Mouse (Mus musculus) v-Abl transformed pro-B cells (cell line): ENCODE results near the gene Hes5.

Experiments
- in situ Hi-C, 2 experiments: fragments of 400-800 bp; cut with MboI; formaldehyde crosslinking; loops; one replicate each; pipeline ENCODE4 v1.15.1; 2025; ENCODE audit not compliant: unreplicated experiment in 2 of 2

Gene Hes5

DNA sequence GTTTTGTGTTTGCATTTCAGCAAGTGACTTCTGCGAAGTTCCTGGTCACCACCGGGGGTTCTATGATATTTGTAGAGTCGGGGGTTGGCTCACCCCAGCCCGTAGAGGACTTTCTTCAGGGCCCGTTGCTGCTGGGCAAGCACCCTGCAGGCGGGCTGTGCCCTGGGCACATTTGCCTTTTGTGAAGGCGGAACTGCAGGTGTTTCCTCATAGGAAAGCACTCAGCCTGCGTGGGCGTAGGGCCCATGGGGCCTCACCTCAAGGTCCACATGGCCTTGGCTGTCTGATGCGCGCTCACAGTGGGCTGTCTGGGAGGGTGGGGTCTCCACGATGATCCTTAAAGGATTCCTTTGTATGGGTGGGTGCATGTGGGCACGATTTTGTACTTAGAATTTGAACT, 1.2 kb downstream of the Hes5 start:
- in situ Hi-C loops, result loop anchor here (10.0 to 25.0 kb wide), 3 partner anchors 275 to 600 kb away; partner anchors contain the start of genes Faap20 (in 2 of the 2) and Nadk (in 1 of the 2)

DNA sequence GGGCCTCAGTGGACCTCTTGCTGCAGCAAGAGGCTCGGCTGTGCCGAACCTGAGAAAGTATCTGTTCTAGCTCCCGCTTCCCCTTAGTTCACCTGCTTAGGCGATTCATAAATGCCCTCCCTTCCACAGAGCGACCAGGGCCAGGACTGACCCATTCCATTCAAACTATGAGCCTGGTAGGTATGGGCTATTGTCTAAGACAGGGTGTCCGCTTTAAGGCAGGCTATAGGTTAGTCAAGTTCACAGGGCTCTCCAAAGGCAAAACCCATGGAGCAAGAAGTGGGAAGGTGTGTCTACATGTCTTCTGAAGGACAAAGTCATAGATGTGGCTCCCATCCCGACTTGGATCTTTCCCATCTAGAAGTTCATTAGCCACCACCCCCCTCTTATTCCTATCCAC, 2.0 kb downstream of the Hes5 start:
- in situ Hi-C loops, result loop anchor here (10.0 to 25.0 kb wide), 3 partner anchors 275 to 600 kb away; partner anchors contain the start of genes Faap20 (in 2 of the 2) and Nadk (in 1 of the 2)

DNA sequence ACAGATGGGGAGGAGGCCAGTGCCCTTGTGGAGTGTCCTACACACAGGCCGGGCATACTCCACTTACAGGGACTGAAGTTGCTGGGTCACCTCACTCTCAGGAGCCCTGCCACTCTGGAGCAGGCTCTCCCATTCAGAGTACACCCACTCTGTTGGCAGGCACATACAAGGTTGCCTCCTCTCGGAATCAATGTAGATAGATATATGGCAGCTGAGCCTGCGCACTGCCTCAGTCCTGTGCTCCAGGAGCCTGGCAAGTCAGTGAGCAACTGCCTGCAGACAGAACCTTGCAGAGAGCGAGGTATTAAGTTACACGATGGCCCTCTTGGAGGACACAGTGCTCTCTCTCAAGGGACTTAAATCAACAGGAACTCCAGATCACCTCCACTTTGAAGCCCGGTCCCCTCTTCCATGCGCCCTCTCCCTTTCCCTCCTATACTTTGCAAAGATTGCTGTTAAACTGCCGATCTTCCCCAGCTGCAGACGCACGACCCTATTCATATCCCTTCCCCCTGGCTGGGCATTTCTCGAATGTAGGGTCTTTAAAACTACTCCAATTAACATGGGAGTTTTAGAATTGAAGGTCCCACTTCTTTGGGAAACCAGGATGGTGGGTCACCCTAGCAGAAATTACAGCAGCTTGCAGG, 2.6 kb downstream of the Hes5 start:
- in situ Hi-C loops, result loop anchor here (10.0 to 25.0 kb wide), 3 partner anchors 274 to 599 kb away; partner anchors contain the start of genes Faap20 (in 2 of the 2) and Nadk (in 1 of the 2)

DNA sequence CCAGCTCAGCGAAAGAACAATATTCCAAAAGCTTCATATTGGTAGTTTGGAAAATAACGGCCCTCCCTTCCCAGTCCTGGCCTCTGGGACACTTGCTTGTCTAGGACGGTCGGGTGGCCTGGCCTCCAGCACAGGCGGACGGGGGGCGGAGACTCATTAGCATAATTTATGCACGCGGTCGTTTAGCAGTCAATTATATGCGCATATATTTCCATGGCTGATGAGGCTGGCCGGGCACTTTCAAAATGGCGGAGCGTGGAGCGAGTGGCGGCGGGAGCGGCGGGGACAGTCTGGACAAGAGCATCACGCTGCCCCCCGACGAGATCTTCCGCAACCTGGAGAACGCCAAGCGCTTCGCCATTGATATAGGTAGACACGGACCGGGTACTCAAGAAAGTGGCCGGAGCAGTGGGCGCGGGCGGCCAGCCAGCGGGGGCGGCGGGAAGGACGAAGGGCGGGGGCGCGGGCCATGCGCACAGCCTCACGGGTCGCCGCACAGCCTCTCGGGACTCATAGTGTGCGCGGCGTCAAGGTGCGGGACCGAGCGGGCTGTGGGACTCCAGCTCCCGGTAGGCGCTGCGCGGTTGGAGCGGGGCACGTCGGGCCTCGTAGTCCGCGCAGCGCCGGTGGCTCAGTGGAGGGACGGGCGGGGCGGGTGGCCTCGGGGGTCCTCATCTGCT, 3.3 kb downstream of the Hes5 start, which contains the start of gene Pank4:
Pank4 (plus strand) TSS at position 223 of the 680 bp plus-strand sequence.
- in situ Hi-C loops, result loop anchor here (10.0 to 25.0 kb wide), 3 partner anchors 273 to 598 kb away; partner anchors contain the start of genes Faap20 (in 2 of the 2) and Nadk (in 1 of the 2)

DNA sequence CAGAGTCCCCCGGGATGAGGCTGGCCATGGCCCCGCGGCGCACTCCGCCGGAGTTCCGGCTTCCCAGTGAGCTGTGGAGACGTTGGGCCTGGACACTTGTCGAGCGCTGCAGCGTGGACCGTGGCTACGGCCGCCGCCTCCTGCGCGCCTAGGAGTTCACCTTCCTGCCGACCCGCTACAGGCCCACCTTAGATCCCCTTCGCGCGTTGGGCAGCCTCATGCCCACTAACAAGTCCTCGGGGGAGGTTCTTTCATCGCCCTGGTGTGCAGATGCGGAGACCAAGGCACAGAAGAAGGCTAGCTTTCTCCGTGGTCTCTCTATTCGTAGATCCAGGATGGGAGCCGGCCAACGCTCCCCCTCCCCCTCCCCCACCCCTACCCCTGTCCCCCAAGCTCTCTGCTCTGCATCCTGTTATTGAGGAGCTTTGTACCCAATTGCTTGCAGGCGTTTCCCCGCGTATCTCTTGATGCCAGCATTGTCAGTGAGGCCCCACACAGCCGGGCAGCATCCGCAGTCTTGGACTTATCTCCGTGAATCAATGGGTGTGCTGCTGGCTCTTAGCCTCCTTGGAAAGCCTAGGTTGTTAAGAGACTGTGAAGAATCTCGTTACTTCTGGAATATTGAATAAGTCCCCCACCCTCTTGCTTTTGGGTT, 4.0 kb downstream of the Hes5 start:
- in situ Hi-C loops, result loop anchor here (5.0 to 25.0 kb wide), 5 partner anchors 87 to 598 kb away; partner anchors contain the start of genes Faap20 (in 2 of the 2), Nadk (in 1 of the 2) and Pex10 (in 1 of the 2)

DNA sequence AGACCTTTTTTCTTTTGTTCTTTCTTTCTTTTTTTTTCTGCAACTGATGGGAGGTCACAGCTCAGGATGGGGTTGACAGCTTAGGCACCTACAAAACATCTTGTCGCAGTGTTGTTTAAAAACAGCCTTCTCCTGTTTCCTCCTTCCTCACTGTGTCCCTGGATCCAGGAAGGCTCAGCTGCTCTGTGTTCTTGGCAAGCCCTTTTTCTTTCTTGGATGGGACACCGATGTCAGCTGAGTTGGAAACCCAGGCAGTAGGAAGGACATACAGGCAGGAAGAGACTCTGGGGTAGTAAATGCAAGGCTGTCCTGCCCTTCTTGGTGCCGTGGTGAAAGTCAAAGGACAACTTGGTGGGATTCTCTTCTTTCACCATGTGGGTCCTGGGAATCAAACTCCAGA, 5.1 kb downstream of the Hes5 start:
- in situ Hi-C loops, result loop anchor here (5.0 to 25.0 kb wide), 5 partner anchors 89 to 596 kb away; partner anchors contain the start of genes Faap20 (in 2 of the 2), Nadk (in 1 of the 2) and Pex10 (in 1 of the 2)

DNA sequence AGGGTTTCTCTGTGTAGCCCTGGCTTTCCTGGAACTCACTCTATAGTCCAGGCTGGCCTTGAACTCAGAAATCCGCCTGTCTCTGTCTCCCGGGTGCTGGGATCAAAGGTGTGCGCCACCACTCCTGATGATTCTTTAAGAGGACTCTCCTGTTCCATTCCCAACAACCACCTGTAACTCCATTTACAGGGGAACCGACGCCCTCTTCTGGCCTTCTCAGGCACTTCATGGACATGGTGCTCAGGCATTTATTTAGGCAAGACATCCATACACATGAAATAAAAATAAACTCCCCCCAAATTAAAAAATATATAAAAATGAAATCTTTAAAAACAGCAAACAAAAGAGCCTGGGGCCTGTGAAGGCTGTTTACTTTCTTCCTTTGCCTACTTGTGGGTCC, 6.5 kb downstream of the Hes5 start:
- in situ Hi-C loops, result loop anchor here (5.0 to 25.0 kb wide), 5 partner anchors 90 to 595 kb away; partner anchors contain the start of genes Faap20 (in 2 of the 2), Nadk (in 1 of the 2) and Pex10 (in 1 of the 2)

DNA sequence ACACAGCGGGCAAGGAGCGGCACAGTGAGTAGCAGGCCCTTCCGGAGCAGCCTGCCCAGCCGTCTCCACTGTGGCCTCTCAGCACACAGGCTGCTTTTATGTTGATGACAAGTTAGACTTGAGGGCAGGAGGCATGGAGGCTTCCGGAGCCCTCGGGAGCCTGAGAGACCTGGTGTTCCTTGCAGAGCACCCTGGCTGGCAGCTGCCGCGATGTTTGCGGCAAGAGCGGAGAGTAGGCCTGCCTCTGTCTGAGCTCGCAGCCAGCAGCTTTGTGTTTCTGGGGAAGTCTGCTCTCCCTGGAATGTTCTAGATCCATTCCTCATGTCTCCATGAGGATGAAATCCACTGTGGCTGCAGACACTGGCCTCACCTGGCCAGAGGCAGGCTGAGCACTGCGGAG, 11.8 kb downstream of the Hes5 start:
- in situ Hi-C loops, result loop anchor here (25.0 kb wide), 2 partner anchors 265 to 590 kb away; partner anchors contain the start of genes Faap20 (in 1 of the 2) and Nadk (in 1 of the 2)

DNA sequence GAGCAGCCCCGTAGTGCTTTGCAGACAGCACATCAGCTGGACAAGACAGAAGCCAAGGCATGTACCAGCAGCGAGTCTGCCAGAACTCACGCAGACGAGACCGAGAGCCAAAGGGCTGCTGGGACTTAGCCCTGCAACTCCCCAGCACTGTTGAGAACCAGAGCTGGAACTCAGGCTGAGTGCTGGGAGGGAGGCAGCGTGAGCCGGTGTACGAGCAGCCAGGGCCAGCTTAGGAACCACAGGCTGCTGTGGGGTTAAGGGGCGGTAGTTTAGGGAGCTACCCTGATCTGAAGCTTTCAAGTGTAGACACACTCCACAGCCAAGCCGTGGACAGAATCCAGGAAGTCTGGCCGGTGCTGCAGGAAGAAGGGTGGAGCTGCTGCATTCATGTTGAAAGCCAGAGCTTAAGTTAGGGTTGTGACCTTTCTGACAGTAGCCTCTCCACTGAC, 13.5 kb downstream of the Hes5 start:
- in situ Hi-C loops, result loop anchor here (25.0 kb wide), 2 partner anchors 263 to 588 kb away; partner anchors contain the start of genes Faap20 (in 1 of the 2) and Nadk (in 1 of the 2)

DNA sequence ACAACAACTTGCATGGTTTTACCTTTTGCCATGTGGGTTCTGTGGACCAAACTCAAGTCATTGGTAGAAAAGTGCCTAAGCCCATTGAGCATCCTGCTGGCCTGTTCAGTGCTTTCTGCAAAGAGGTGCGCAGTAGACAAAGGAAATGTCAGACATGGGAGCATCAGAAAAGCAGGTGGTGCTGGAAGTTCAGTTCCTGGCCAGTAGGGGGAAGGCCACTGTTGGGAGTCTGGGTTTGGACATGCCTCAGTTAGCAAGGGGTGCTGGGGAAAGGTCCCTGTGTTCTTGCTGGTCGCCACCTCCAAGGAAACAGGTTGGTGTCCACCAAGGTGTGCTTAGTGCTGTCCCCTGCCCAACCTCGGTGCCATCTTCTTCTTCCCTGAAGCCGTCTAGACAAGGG, 19.4 kb downstream of the Hes5 start:
- in situ Hi-C loops, result no loop called here

DNA sequence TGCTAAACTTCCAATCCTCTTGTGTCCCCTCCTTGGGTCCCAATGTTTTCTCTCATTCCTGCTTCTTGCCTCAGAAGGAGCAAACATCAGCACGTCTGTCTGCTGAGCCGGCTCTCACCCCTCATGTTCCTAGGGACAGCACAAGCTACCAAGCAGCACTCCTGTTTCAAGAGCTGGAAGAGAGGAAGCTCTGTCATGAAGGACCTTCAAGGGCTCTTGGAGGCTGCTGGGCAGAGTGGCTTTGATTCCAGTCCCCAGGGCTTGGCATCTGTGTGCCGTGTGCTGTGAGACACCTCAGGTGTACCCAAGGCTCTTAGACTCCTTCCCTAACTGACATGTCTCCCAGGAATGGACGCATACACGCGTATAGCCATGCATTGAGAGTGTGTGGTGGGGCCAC, 20.4 kb downstream of the Hes5 start:
- in situ Hi-C loops, result no loop called here

DNA sequence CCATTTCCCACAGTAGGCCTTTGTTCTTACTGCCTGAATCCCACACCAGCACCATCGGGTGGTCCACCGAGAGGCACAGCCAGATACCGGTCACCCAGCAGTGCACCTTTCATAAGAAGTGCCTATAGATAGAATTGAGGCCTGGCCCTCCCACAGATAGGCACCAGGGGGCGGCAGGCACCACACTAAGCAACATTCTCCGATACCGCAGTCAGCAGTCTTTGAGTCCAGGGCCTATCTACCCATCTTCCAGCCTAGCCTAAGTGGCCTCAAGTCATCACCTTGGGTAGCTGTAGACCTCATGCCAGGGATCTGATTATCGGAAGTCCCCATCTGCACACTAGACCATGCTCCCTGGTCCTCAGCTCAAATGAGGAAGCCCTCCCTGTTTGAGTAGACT, 20.8 kb downstream of the Hes5 start:
- in situ Hi-C loops, result no loop called here

DNA sequence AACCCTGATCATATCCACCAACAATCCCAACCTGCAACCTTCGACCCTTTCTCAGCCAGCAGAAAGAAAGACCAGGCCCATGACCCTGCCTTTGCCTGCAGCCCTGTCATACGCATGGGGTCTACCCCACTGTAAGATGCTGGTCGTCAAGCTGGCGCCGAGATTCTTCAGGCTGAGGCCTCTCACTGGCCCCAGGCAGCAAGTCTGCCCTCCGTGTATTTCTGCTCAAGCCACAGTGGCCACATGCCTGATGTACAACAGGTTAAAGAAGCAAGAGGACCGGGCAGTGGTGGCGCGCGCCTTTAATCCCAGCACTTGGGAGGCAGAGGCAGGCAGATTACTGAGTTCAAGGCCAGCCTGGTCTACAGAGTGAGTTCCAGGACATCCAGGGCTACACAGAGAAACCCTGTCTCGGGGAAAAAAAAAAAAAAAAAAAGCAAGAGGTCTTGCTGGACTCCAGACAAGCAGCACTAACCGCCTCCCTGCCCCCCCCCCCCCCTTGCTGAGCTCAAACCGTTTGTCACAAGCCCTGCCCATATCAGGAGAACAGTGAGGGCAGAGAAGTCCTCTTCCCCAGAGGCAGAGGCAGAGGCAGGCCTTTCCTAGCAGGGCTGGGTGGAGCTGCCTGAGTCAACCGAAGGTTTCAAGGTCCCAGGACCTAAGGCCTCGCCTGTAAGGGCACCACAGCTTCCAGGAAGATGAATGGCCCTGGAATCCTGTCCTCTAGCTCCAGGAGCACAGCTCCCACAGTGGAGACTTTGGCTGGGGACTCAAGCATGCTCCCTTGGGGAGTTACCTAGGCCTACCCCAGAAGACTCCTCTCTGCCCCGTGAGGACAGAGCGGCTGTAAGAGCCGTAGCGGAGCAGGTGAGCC, 21.8 kb downstream of the Hes5 start:
- in situ Hi-C loops, result no loop called here

DNA sequence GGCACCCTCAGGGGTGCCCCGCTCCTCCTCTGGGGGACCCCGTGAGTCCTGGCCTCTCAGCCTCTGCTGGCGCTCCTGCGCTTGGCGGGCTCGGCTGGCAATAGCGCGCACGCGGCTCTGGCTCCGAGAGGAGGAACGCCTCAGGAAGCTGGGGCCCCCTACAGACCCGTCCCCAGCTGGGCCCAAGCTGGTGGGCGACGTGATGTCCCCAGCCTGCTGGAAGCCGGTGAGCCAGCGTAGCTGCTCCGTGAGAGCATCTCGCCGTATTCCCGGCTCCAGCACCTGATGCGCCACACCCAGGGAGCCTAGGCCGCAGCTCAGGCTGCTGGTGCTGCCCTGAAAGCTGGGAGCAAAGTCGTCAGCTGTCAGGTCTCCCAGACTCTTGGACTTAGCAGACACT, 23.0 kb downstream of the Hes5 start:
- in situ Hi-C loops, result no loop called here

DNA sequence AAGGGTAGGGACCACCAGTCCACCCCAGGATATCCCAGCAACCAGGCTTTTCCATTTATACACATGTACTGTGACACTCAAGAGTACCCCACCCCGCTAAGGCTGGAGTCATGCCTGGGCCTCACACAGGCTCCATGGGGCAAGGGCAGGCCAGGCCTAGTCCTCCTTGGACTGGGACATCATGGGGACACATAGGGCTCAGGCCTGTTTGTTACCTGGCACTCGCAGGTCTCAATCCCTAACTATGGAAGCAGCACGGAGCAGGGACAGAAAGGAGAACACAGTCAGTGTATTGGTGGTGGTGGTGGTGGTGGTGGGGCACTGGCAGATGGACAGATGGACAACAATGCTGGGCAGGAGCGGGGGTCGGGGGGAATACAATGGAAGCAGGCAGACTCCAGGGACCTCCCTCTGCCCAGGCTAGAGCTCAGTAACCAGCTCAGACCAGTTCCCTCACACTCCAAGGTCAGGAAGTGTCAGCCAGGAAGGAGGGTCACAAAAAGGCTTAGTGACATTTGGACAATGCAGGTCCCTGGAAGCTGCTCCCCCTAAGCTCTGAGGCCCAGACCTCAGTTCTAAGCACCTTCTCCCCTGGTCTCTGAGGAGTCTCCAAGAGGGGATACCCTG, 24.5 kb downstream of the Hes5 start:
- in situ Hi-C loops, result no loop called here

DNA sequence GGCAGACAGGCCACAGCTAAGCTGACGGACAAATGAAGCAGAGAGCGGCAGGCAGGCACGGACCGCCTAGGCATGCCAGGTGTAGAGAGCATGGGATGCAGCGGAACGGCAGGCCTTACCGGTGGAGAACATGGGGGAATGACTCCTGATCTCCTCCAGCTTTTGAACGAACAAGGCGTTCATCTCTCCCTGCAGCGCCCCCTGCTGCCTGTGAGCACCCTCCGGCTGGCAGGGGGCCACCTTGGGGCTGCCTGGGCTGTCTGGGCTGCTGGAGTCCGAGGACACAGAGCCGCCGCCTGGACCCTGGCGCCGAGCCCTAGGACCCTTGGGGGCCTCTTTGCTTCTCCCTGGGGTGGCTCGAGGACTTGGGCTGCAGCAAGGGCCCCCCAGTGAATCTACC, 25.4 kb downstream of the Hes5 start:
- in situ Hi-C loops, result no loop called here

DNA sequence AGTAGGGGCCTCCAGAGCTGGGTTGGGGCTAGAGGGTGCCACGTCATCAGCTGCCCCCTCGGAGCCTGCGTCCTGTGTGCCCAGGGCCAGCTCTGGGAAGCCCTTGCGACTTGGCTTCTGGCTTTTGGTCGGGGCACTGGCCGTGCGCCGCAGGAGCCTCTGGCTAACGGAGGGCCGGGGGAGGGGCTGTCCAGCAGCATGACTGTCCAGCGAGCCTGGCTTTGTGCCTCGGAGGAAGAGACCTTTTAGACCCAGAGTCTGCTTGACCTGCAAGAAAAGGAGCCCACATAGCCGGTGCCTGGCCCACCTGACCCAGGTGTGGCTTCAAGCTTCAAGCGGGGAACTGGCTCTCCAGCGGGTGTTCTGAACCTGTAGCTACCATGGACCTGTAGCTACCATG, 26.0 kb downstream of the Hes5 start:
- in situ Hi-C loops, result no loop called here

DNA sequence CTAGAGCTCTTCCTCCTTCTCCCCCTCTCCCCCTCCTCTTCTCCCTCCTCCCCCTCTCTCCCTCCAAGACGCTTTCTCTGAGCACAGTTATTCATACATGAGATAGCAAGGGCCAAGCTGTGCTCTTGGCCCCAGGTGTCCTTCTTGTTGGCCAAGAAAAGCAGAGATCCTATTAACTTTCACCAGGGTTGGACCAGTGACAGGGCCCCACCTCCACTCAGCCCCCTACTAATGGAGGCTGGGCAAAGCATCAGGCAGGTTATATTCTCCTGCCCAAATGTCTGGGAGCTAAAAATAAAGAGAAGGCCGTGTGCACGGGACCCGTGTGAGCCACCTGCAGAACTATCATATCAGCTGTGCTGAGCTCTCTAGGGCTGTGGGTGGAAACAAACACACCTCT, 34.2 kb downstream of the Hes5 start:
- in situ Hi-C loops, result no loop called here

DNA sequence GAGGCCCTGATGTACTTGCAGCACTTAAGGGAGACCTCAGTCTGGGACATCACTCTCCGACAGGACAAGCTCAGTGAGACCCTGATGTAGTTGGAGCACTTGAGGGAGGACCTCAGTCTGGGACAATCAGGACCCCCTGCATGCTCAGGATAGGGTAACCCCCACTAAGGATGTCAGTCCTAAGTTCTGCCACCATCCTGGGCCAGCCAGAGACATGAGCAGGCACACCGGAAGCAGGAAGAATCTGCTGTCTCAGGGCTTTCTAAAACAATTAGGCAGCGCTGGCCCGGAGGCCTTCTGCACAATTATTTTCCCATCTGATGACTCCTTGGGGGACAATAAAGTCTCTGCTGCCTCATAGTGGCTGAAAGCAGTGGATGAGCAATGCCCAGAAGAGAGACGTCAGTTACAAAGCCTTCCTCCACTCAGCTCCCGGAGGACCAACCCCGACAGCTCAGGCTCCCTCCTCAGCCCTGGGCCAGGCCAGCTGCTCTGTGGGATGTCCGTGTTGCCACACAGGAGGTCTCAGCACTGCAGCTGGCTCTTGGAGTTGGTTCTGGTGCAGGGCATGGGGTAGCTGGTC, 35.9 kb downstream of the Hes5 start:
- in situ Hi-C loops, result no loop called here
